Mouse (Mus musculus): ENCODE results near the gene Timp3. TPM values are rescaled to one million over a fixed set of nuclear protein-coding genes. Genes with fewer than 3 reads are reported as not detected.
A peak's percentile ranks its signal among the peaks of the same experiment; 100 is the strongest.

Timp3 gene
- 32.3 and 37.1 TPM in 2 replicates for polyA plus RNA-seq (2015; fragmentation: Nextera tagmentation; extraction: Ambion mirVana)

- WGBS, result under 1% methylated on average over 65 of the region's 65 CpGs
- Histone ChIP-seq H3K36me3 (no peaks in the 10 kb centered on the region), H3K9ac (peak within 1 kb of the TSS; percentile 82), H3K27me3 (peaks cover 44% of the 10 kb centered on the region), H3K4me2 (peak within 1 kb of the TSS; percentile 94), H3K4me1 (replicated peaks) (peaks cover 55% of the 10 kb centered on the region), H3K9me3 (no peaks in the 10 kb centered on the region), H3K27ac (peak within 1 kb of the TSS; percentile 30; the same call in 1 of the 2 replicates), H3K4me3 (peak within 1 kb of the TSS; percentile 57)
- peak; percentile 82 for ATAC-seq (ENCODE audit: low FRiP score)
Measured at GRCm38 (mm10) chr10:86300293-86301116, at the start of gene Timp3. Gene Timp3, plus strand, starts transcription at chr10:86300372.

GRCm38 (mm10) chr10:86256221-86256620 is 44.0 kb upstream of the Timp3 start:
- no peaks in the 10 kb centered on the region for H3K9me3 ChIP-seq
- H3K4me2 ChIP-seq, result no peak overlapping the region
- no peaks in the 10 kb centered on the region for H3K27me3 ChIP-seq
- no peak overlapping the region for H3K4me3 ChIP-seq
- H3K36me3 ChIP-seq, result no peaks in the 10 kb centered on the region
- H3K9ac ChIP-seq, result no peak overlapping the region
- H3K27ac ChIP-seq, result no peak overlapping the region
- WGBS, result 52% methylated on average over 4 of the region's 4 CpGs
- no peak for ATAC-seq (ENCODE audit: low FRiP score)
- H3K4me1 ChIP-seq (replicated peaks), result peaks cover 4% of the 10 kb centered on the region

- no peaks in the 10 kb centered on the region for H3K9me3 ChIP-seq
- no peak overlapping the region for H3K4me3 ChIP-seq
- no peaks in the 10 kb centered on the region for H3K27me3 ChIP-seq
- H3K4me1 ChIP-seq (replicated peaks), result peaks cover 4% of the 10 kb centered on the region
- no peaks in the 10 kb centered on the region for H3K36me3 ChIP-seq
- no peak overlapping the region for H3K9ac ChIP-seq
- H3K27ac ChIP-seq, result no peak overlapping the region
- WGBS, result 78% methylated on average over 3 of the region's 3 CpGs
- no peak overlapping the region for H3K4me2 ChIP-seq
- no peak for ATAC-seq (ENCODE audit: low FRiP score)
Measured at GRCm38 (mm10) chr10:86257045-86257444, 43.1 kb upstream of the Timp3 start.

- H3K27me3 ChIP-seq, result no peaks in the 10 kb centered on the region
- no peak overlapping the region for H3K4me2 ChIP-seq
- no peaks in the 10 kb centered on the region for H3K9me3 ChIP-seq
- 90% methylated on average over 4 of the region's 4 CpGs for WGBS
- no peaks in the 10 kb centered on the region for H3K36me3 ChIP-seq
- no peak overlapping the region for H3K27ac ChIP-seq
- ATAC-seq (ENCODE audit: low FRiP score), result no peak
- H3K9ac ChIP-seq, result no peak overlapping the region
- peaks cover 4% of the 10 kb centered on the region for H3K4me1 ChIP-seq (replicated peaks)
- H3K4me3 ChIP-seq, result no peak overlapping the region
Measured at GRCm38 (mm10) chr10:86258046-86258445, 42.1 kb upstream of the Timp3 start.

GRCm38 (mm10) chr10:86258992-86259391 is 41.2 kb upstream of the Timp3 start:
- Histone ChIP-seq H3K36me3 (no peaks in the 10 kb centered on the region), H3K27ac (no peak overlapping the region), H3K9me3 (no peaks in the 10 kb centered on the region), H3K4me1 (replicated peaks) (peaks cover 4% of the 10 kb centered on the region), H3K4me2 (no peak overlapping the region), H3K27me3 (no peaks in the 10 kb centered on the region), H3K9ac (no peak overlapping the region), H3K4me3 (no peak overlapping the region)
- WGBS, result 84% methylated on average over 3 of the region's 3 CpGs
- no peak for ATAC-seq (ENCODE audit: low FRiP score)

GRCm38 (mm10) chr10:86261725-86262124 is 38.4 kb upstream of the Timp3 start:
- no peak overlapping the region for H3K4me3 ChIP-seq

GRCm38 (mm10) chr10:86264618-86265017 is 35.6 kb upstream of the Timp3 start:
- Histone ChIP-seq H3K4me2 (no peak overlapping the region), H3K27ac (no peak overlapping the region), H3K4me1 (replicated peaks) (no peaks in the 10 kb centered on the region), H3K36me3 (no peaks in the 10 kb centered on the region), H3K27me3 (no peaks in the 10 kb centered on the region), H3K4me3 (no peak overlapping the region), H3K9ac (no peak overlapping the region), H3K9me3 (no peaks in the 10 kb centered on the region)
- WGBS, result 83% methylated on average over 9 of the region's 9 CpGs
- no peak for ATAC-seq (ENCODE audit: low FRiP score)

More at GRCm38 (mm10) chr10:86261725-86262124, 38.4 kb upstream of the Timp3 start:
- Histone ChIP-seq H3K4me2 (no peak overlapping the region), H3K9me3 (no peaks in the 10 kb centered on the region), H3K9ac (no peak overlapping the region), H3K27ac (no peak overlapping the region), H3K4me1 (replicated peaks) (no peaks in the 10 kb centered on the region), H3K27me3 (no peaks in the 10 kb centered on the region), H3K36me3 (no peaks in the 10 kb centered on the region)
- 78% methylated on average over 2 of the region's 2 CpGs for WGBS
- ATAC-seq (ENCODE audit: low FRiP score), result no peak

GRCm38 (mm10) chr10:86270254-86270653 is 29.9 kb upstream of the Timp3 start:
- no peak overlapping the region for H3K4me3 ChIP-seq
- H3K9me3 ChIP-seq, result no peaks in the 10 kb centered on the region
- no peaks in the 10 kb centered on the region for H3K27me3 ChIP-seq
- ATAC-seq (ENCODE audit: low FRiP score), result no peak
- WGBS, result 70% methylated on average over 3 of the region's 3 CpGs
- no peak overlapping the region for H3K9ac ChIP-seq
- no peak overlapping the region for H3K4me2 ChIP-seq
- no peaks in the 10 kb centered on the region for H3K36me3 ChIP-seq
- no peaks in the 10 kb centered on the region for H3K4me1 ChIP-seq (replicated peaks)
- no peak overlapping the region for H3K27ac ChIP-seq

GRCm38 (mm10) chr10:86272826-86273225 is 27.3 kb upstream of the Timp3 start:
- WGBS, result 93% methylated on average over 3 of the region's 3 CpGs
- H3K4me2 ChIP-seq, result no peak overlapping the region
- H3K9me3 ChIP-seq, result no peaks in the 10 kb centered on the region
- H3K4me3 ChIP-seq, result no peak overlapping the region
- H3K27me3 ChIP-seq, result no peaks in the 10 kb centered on the region
- ATAC-seq (ENCODE audit: low FRiP score), result no peak
- H3K27ac ChIP-seq, result no peak overlapping the region
- no peak overlapping the region for H3K9ac ChIP-seq
- no peaks in the 10 kb centered on the region for H3K36me3 ChIP-seq
- no peaks in the 10 kb centered on the region for H3K4me1 ChIP-seq (replicated peaks)

GRCm38 (mm10) chr10:86273410-86274191 is 26.6 kb upstream of the Timp3 start:
- Histone ChIP-seq H3K4me1 (replicated peaks) (no peaks in the 10 kb centered on the region), H3K4me3 (no peak overlapping the region), H3K4me2 (no peak overlapping the region), H3K36me3 (no peaks in the 10 kb centered on the region), H3K27ac (peak overlapping the region; percentile 44; the same call in 1 of the 2 replicates), H3K9ac (no peak overlapping the region), H3K9me3 (no peaks in the 10 kb centered on the region), H3K27me3 (no peaks in the 10 kb centered on the region)
- WGBS, result 77% methylated on average over 19 of the region's 19 CpGs
- ATAC-seq (ENCODE audit: low FRiP score), result no peak

- Histone ChIP-seq H3K9me3 (no peaks in the 10 kb centered on the region), H3K9ac (no peak overlapping the region), H3K27me3 (no peaks in the 10 kb centered on the region), H3K27ac (no peak overlapping the region), H3K4me3 (no peak overlapping the region), H3K4me1 (replicated peaks) (no peaks in the 10 kb centered on the region), H3K36me3 (no peaks in the 10 kb centered on the region), H3K4me2 (no peak overlapping the region)
- WGBS, result 87% methylated on average over 5 of the region's 5 CpGs
- no peak for ATAC-seq (ENCODE audit: low FRiP score)
Measured at GRCm38 (mm10) chr10:86275585-86275984, 24.6 kb upstream of the Timp3 start.

GRCm38 (mm10) chr10:86277327-86277726 is 22.8 kb upstream of the Timp3 start:
- H3K4me3 ChIP-seq, result no peak overlapping the region
- H3K36me3 ChIP-seq, result no peaks in the 10 kb centered on the region
- no peak overlapping the region for H3K4me2 ChIP-seq
- H3K4me1 ChIP-seq (replicated peaks), result no peaks in the 10 kb centered on the region
- H3K9me3 ChIP-seq, result no peaks in the 10 kb centered on the region
- no peak overlapping the region for H3K9ac ChIP-seq
- H3K27me3 ChIP-seq, result no peaks in the 10 kb centered on the region
- 93% methylated on average over 5 of the region's 5 CpGs for WGBS
- no peak overlapping the region for H3K27ac ChIP-seq
- ATAC-seq (ENCODE audit: low FRiP score), result no peak

Data from hindbrain, embryonic 13.5 days (tissue).